ENCODE assay signal across 8 mouse cellular contexts in genomic region chr2:48494065-48494464, GRCm38 (mm10).
DNase-seq lines count a peak whose midpoint lies in the region; ATAC-seq lines count a peak whose summit lies in the region.
"Had no signal": no experiment of that assay in that cellular context is flagged by ENCODE, and none has a peak within 500 bp of the region (broad histone marks: within the 10 kb centered on the region; RNA-seq: fewer than 3 reads in every experiment).

No protein-coding gene starts in this region.

- peak; percentile 49 for DNase-seq in embryo, embryonic 10.5 days (ENCODE audit: low spot score)
- peak; percentile 52 for DNase-seq in embryo, embryonic 11 days
- peak; percentile 84 for DNase-seq in kidney, postnatal 10 days
- peak; percentile 91 for DNase-seq in lung, postnatal 10 days
- DNase-seq in frontal cortex, postnatal 14 days (ENCODE audit: low spot score in 2 of 2) = no peak
- no peak for DNase-seq in spleen, adult 18-20 months
- DNase-seq: right cerebral cortex, adult 18-20 months had no signal

- ATAC-seq in granulocyte monocyte progenitor cell, adult 5-6 weeks (replicated peaks; ENCODE audit: poor library complexity, severe bottlenecking) = no peak

Comparison
In these comparisons a context has a peak if more than half of its experiments do, and no peak if none do; other contexts are left out.
1. DNase-seq: peak in embryo, embryonic 10.5 days (single experiment), embryo, embryonic 11 days (single experiment), kidney, postnatal 10 days (single experiment) and lung, postnatal 10 days (single experiment); none in frontal cortex, postnatal 14 days (0 of 2) and spleen, adult 18-20 months (0 of 2).